Mouse (Mus musculus) embryo, embryonic 9.5 days (tissue): Measurements from ENCODE around the gene Megf8.

Experiments
- DNase-seq: peaks from one replicate; pipeline ENCODE4 v3.0.0-alpha.2; 2017; ENCODE audit errors: extremely low spot score

Gene Megf8

DNA sequence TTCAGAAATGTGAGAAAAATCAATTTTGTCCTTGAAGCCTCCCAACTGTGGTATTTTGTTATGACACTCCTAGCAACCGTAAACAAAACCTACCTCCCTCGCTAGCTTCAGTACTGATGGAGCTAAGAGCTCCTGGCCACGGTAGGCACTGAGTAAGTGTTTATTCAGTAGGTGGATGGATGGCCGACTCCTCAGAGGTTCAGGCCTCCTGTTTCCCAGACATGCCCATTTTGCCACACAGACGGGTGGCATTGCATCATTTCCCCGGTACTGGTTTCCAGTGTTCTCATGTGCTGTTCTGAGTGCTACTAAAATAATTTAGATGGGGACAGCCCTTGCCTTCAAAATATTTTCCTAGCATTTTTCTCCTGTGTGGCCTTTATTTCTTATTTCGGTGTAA, 89.5 kb downstream of the Megf8 start:
- DNase-seq: no peak

DNA sequence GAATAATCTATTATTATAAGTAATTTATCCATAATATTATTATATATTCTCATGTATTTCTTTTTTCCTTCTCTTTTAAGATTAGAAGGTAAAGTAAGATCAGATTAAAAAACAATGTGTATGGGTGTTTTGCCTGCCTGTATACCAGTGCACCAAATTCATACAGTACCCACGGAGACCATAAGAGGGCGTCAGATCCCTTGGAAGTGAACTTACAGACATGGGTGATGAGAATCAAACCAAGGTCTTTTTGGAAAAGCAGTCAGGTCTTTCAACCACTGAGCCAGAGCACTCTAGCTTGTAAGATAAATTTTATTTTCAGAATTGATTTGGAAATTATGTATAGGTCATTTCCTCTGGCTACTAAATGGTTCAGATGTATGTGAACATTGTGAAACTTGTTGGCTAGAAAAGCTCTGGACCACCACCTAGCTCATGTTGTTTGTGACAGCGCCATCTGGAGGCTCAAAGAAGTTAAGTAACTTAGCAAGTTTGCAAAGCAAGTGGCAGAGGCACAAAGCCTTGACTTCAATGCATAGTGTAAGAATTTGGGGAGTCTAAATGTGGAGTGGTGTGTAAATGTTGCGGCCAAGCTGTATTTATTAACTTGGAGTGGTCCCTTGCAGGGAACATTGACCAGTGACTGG, 92.3 kb downstream of the Megf8 start:
- DNase-seq: no peak

DNA sequence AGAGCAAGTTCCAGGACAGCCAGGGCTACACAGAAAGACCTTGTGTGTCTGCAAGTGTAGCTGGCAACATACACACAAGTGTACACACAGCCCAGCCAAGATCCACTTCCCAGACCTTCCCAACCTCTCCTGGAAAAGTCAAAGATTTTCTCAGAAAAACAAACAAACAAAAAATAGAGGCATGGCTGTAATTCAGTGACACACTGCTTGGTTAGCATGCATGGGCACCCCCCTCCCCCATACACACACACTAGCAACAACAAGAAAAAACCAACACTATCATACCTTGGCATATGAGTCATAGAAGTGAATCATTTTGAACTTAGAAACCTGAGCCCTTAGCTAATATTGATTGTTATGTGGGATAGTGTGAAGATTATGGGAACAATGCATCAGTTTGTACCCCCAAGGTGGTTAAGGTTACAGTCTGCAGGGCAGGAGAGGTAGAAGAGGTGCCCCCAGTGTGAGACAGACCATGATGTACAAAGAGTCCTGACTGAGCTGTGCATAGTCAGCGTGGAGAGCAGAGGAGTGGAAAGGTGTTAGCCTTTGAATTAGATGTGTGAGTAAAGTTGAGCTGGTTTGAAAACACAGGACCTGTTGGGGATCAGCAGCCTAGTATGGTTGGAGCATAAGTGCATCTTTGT, 94.1 kb downstream of the Megf8 start:
- no peak for DNase-seq

DNA sequence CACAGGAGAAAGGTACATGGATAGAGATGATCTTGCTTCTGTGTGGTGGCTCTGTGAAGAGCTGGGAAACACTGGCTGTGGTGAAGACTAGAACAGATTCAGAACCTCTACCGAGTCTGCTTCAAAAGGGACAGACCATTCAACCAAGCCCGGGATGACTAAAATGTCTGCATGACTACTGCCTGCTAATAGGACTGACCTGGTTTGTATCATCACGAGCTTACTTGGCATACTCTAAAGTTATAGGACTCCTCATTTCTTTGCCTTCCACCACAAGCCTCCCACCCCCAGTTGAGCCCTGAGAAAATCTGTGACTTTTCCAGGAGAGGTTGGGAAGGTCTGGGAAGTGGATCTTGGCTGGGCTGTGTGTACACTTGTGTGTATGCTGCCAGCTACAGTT, 94.9 kb downstream of the Megf8 start:
- DNase-seq: no peak

DNA sequence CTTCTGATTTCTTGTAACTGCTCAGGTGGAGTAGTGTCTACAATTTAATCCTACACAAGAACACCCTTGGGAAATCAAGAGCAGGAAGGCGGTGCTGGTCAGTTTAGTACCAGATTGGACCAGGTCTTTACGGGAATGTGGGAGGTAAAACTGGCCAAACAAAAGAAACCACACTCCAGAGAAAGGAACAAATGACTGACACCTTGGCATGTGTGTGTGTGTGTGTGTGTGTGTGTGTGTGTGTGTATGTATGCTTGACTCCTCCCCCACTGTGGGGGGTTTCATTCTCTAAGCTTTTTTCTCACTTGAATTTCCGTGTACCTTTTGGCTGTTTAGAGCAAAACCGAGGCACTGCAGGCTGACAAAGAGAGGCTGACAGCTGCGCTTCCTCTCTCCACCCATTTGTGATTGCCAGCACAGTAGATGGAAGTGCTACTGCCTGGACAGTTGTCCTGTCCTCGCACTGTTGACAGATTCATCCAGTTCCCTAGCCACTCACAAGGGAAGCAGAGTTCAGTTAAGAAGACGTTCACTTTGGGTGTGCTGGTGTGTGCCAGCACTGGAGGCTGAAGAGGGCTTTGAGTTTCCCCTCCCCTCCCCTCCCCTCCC, 96.0 kb downstream of the Megf8 start, which contains the start of gene Cxcl17:
Gene Cxcl17, minus strand, starts transcription at position 54 of the 609 bp plus-strand sequence.
- DNase-seq: no peak
